Mouse (Mus musculus) lung, postnatal 0 days (tissue): ENCODE data around the gene Rab8b. TPM values are rescaled to one million over a fixed set of nuclear protein-coding genes. Genes with fewer than 3 reads are reported as not detected.
A peak's percentile ranks its signal among the peaks of the same experiment; 100 is the strongest.

Experiments
- ATAC-seq: fragments of 200-750 bp; cut with Nextera tagmentation; 2 replicates; pipeline ENCODE4 v1.8.0; 2017; ENCODE audit warnings: moderate library complexity
- DNase-seq: peaks from one replicate; pipeline ENCODE4 v3.0.0-alpha.2; 2016; ENCODE audit warnings: low spot score
- H3K27ac ChIP-seq: fragments of 300-500 bp; sonication (generic); 2 replicates; pipeline ENCODE4 v1.5.1; 2014; ENCODE audit warnings: antibody characterized with exemption, mild to moderate bottlenecking, low read length, mixed read lengths
- H3K27me3 ChIP-seq: fragments of 300-500 bp; sonication (generic); replicated peaks from 2 replicates; pipeline ENCODE4 v1.6.1; 2014; ENCODE audit warnings: low read length, mixed read lengths; ENCODE audit not compliant: insufficient read depth
- H3K36me3 ChIP-seq: fragments of 300-500 bp; sonication (generic); 2 replicates; pipeline ENCODE4 v1.6.1; 2014; ENCODE audit warnings: low read length, mixed read lengths; ENCODE audit not compliant: insufficient read depth
- H3K4me1 ChIP-seq: fragments of 300-500 bp; sonication (generic); 2 replicates; pipeline ENCODE4 v1.6.1; 2014; ENCODE audit warnings: antibody characterized with exemption, low read depth, low read length, mixed read lengths; ENCODE audit not compliant: insufficient read depth
- H3K4me2 ChIP-seq: fragments of 300-500 bp; sonication (generic); replicated peaks from 2 replicates; pipeline ENCODE4 v1.6.1; 2014; ENCODE audit warnings: low read depth, mild to moderate bottlenecking, low read length, moderate library complexity, mixed read lengths
- H3K4me3 ChIP-seq: fragments of 300-500 bp; sonication (generic); 2 replicates; pipeline ENCODE4 v1.5.1; 2014; ENCODE audit warnings: low read depth, low read length
- H3K9ac ChIP-seq: fragments of 300-500 bp; sonication (generic); replicated peaks from 2 replicates; pipeline ENCODE4 v1.6.1; 2014; ENCODE audit warnings: low read depth, mild to moderate bottlenecking
- H3K9me3 ChIP-seq: fragments of 300-500 bp; sonication (generic); 2 replicates; pipeline ENCODE4 v1.6.1; 2016; ENCODE audit warnings: low read length, mixed read lengths
- CTCF ChIP-seq: IDR thresholded peaks from 2 replicates; pipeline ENCODE4 v1.5.1; 2016; ENCODE audit warnings: antibody characterized with exemption, mild to moderate bottlenecking
- EP300 ChIP-seq: IDR thresholded peaks from 2 replicates; pipeline ENCODE4 v1.6.1; 2016; ENCODE audit warnings: antibody characterized with exemption, mild to moderate bottlenecking, control low read depth
- WGBS: fragments of 180-500 bp; shearing (Covaris S2); extraction: QIAGEN DNeasy Blood & Tissue Kit; methylation state at CpG from one replicate; pipeline ENCODE4 v1.1.7; 2014; 5-methylcytosine and 5-hydroxymethylcytosine counted together
- polyA plus RNA-seq: library from polyadenylated mRNA; unstranded; fragments of >200 nt; fragmentation: Nextera tagmentation; extraction: Ambion mirVana; gene quantifications from 2 replicates; pipeline ENCODE4 v1.2.1, GENCODE M21; 2015

Rab8b gene
- polyA plus RNA-seq, 1 experiment from 2014 or later: 15.6 TPM

GRCm38 (mm10) chr9:66796739-66797138 is 122.7 kb downstream of the Rab8b start, which contains the start of gene Gm10647:
Gene Gm10647 (plus strand): TSS chr9:66797039.
- TF ChIP-seq CTCF: no peak
- no peak for TF ChIP-seq EP300
- 77% methylated on average over 5 of the region's 5 CpGs for WGBS

GRCm38 (mm10) chr9:66795464-66796324 is 123.8 kb downstream of the Rab8b start, which contains the start of gene Aph1b:
Gene Aph1b (minus strand): TSS chr9:66795490.
- Histone ChIP-seq H3K36me3 (no peaks in the 10 kb centered on the region), H3K9ac (peak within 1 kb of the TSS; percentile 66), H3K27ac (peak within 1 kb of the TSS; percentile 89), H3K27me3 (no peaks in the 10 kb centered on the region), H3K4me1 (no peaks in the 10 kb centered on the region), H3K4me3 (peak within 1 kb of the TSS; percentile 67), H3K9me3 (no peaks in the 10 kb centered on the region), H3K4me2 (peak within 1 kb of the TSS; percentile 93)
- no peak for TF ChIP-seq EP300
- 0 out of 2 replicates have a peak, but pooled peaks have one; percentile 1 for TF ChIP-seq CTCF
- peak; percentile 96 for ATAC-seq
- peak; percentile 100 for DNase-seq
- 1% methylated on average over 42 of the region's 42 CpGs for WGBS

More at GRCm38 (mm10) chr9:66796739-66797138, 122.7 kb downstream of the Rab8b start, which contains the start of gene Gm10647:
- H3K4me1 ChIP-seq: no peaks in the 10 kb centered on the region
- H3K27me3 ChIP-seq: no peaks in the 10 kb centered on the region
- DNase-seq (no peak), ATAC-seq (no peak)
- no peaks in the 10 kb centered on the region for H3K9me3 ChIP-seq
- no peak within 1 kb of the TSS for H3K9ac ChIP-seq
- H3K27ac ChIP-seq: 0 out of 2 replicates have a peak within 1 kb of the TSS, but pooled peaks have one; percentile 89
- no peaks in the 10 kb centered on the region for H3K36me3 ChIP-seq
- H3K4me3 ChIP-seq: peak within 1 kb of the TSS; percentile 67
- H3K4me2 ChIP-seq: peak within 1 kb of the TSS; percentile 93

- no peaks in the 10 kb centered on the region for H3K27me3 ChIP-seq
- WGBS: 2% methylated on average over 43 of the region's 43 CpGs
These were observed 124.6 kb downstream of the Rab8b start for GRCm38 (mm10) chr9:66794629-66795463.

More at GRCm38 (mm10) chr9:66794629-66795463, 124.6 kb downstream of the Rab8b start:
- DNase-seq (peak; percentile 10), ATAC-seq (0 out of 2 replicates have a peak, but pooled peaks have one; percentile 2)
- H3K36me3 ChIP-seq: no peaks in the 10 kb centered on the region
- H3K27ac ChIP-seq: peak overlapping the region; percentile 89
- peak overlapping the region; percentile 67 for H3K4me3 ChIP-seq
- H3K9ac ChIP-seq: peak overlapping the region; percentile 66
- TF ChIP-seq EP300 (no peak), CTCF (no peak)
- no peaks in the 10 kb centered on the region for H3K4me1 ChIP-seq
- H3K4me2 ChIP-seq: peak overlapping the region; percentile 93
- no peaks in the 10 kb centered on the region for H3K9me3 ChIP-seq

Other genes starting within 250 kb of the Rab8b start
- gene Car12, start 206.0 kb downstream of the Rab8b start, polyA plus RNA-seq: 0.24 and 0.35 TPM in 2 replicates
- 4.4 and 6.3 TPM in 2 replicates for gene Aph1b, start 124.2 kb downstream of the Rab8b start, polyA plus RNA-seq
- 0.27 and 0.51 TPM in 2 replicates for gene Gm10647, start 122.6 kb downstream of the Rab8b start, polyA plus RNA-seq
- 10.5 and 11.7 TPM in 2 replicates for gene Aph1c, start 85.0 kb downstream of the Rab8b start, polyA plus RNA-seq
- gene Rps27l, start 26.4 kb upstream of the Rab8b start, polyA plus RNA-seq: 572 and 579 TPM in 2 replicates
- gene Lactb, start 55.8 kb upstream of the Rab8b start, polyA plus RNA-seq: 13.8 and 15.4 TPM in 2 replicates
- 695 and 781 TPM in 2 replicates for gene Tpm1, start 129.7 kb upstream of the Rab8b start, polyA plus RNA-seq